Mouse (Mus musculus) MEL (cell line): ENCODE measurements around the gene St6galnac3.

Experiments used
- CTCF ChIP-seq, 3 experiments: IDR thresholded peaks in 2 of 3; conservative IDR thresholded peaks in 1 of 3; 2 replicates each; pipeline ENCODE4 v1.5.1; 2011 to 2012; ENCODE audit warnings: low read length in 3 of 3, low read depth in 2 of 3, mild to moderate bottlenecking in 2 of 3, improper control_type of control experiment in 1 of 3, inconsistent platforms in 1 of 3, mixed read lengths in 1 of 3, moderate library complexity in 1 of 3; ENCODE audit not compliant: control insufficient read depth in 1 of 3, insufficient read depth in 1 of 3, poor library complexity in 1 of 3, severe bottlenecking in 1 of 3
- EP300 ChIP-seq, 2 experiments: IDR thresholded peaks; 2 replicates each; pipeline ENCODE4 v1.6.1; 2011; ENCODE audit warnings: improper control_type of control experiment in 2 of 2, low read length in 2 of 2, low read depth in 1 of 2, mild to moderate bottlenecking in 1 of 2
- GATA1 ChIP-seq: IDR thresholded peaks from 2 replicates; pipeline ENCODE4 v1.6.1; 2011; ENCODE audit warnings: low read depth, low read length, improper control_type of control experiment
- KAT2A ChIP-seq: conservative IDR thresholded peaks from 2 replicates; pipeline ENCODE4 v1.6.1; 2012; ENCODE audit warnings: low read depth, low read length, improper control_type of control experiment, inconsistent platforms
- POLR2A ChIP-seq, 2 experiments: IDR thresholded peaks; 2 replicates each; pipeline ENCODE4 v1.6.1; 2011 to 2012; ENCODE audit warnings: low read length in 2 of 2, mild to moderate bottlenecking in 2 of 2, control low read depth in 1 of 2, improper control_type of control experiment in 1 of 2, low read depth in 1 of 2, moderate library complexity in 1 of 2; ENCODE audit not compliant: control insufficient read depth in 1 of 2, insufficient read depth in 1 of 2, poor library complexity in 1 of 2
- UBTF ChIP-seq: IDR thresholded peaks from 2 replicates; pipeline ENCODE4 v1.6.1; 2012; ENCODE audit warnings: low read depth, mild to moderate bottlenecking, inconsistent platforms, low read length, improper control_type of control experiment, moderate library complexity, borderline replicate concordance; ENCODE audit not compliant: insufficient read depth

GRCm38 (mm10) chr3:153383656-153384055 is 341.3 kb downstream of the St6galnac3 start:
- TF ChIP-seq CTCF (IDR thresholded peaks at IDR 0.05 in 2 of 3, conservative IDR thresholded peaks at IDR 0.05 in 1 of 3; ENCODE audit: control insufficient read depth in 1 of 3, insufficient read depth in 1 of 3, low read depth in 2 of 3, low read length in 3 of 3, poor library complexity in 1 of 3, severe bottlenecking in 1 of 3) (no peak), KAT2A (no peak), GATA1 (no peak), UBTF (no peak), POLR2A (IDR thresholded peaks at IDR 0.05; ENCODE audit: control insufficient read depth in 1 of 2, insufficient read depth in 1 of 2, low read depth in 1 of 2, low read length in 2 of 2, poor library complexity in 1 of 2) (no peak), EP300 (IDR thresholded peaks at IDR 0.05; ENCODE audit: low read depth in 1 of 2, low read length in 2 of 2) (no peak)
